Mouse (Mus musculus) ovary, adult 18-20 months (tissue): ENCODE data around the gene Esyt2.

ENCODE experiments used
- DNase-seq: peaks from one replicate; pipeline ENCODE4 v3.0.0; 2022; ENCODE audit warnings: low spot score, mixed read lengths

Gene Esyt2

DNA sequence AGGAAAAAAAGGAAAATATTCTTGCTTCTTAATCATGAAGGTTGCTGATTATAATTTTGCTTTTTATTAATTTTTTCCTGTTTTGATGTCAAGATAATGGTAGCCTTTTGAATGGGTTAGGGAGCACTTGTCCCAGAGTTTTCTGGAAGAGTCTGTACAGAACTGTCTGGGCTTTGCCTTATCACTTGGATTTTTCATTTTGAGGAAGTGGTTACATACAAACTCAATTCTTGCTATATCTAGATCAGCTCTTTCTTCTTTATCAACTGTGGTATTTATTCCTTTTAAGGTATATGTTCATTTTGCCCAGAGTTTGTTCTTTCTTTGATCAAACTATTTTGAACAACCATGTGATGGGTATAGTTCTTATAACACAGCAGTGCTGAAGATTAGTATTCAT is 81.1 kb downstream of the Esyt2 start:
- no peak for DNase-seq

DNA sequence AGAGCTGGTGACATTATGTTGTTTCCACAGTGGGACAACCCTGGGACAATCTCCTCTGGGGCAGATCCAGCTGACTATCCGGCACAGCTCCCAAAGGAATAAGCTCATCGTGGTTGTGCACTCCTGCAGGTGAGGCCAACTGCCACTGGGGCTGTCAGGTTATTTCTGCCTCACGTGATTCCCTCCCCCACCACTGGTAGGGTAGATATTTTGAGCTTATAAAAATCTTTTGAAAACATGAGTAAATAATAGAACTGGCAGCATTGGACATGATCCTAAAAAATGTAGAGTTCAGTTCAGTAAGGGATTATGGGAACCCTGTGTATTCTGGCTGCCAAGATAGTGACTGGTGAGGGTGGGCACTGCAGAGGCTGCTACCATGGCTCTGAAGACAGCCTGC is 85.9 kb downstream of the Esyt2 start:
- DNase-seq: no peak

DNA sequence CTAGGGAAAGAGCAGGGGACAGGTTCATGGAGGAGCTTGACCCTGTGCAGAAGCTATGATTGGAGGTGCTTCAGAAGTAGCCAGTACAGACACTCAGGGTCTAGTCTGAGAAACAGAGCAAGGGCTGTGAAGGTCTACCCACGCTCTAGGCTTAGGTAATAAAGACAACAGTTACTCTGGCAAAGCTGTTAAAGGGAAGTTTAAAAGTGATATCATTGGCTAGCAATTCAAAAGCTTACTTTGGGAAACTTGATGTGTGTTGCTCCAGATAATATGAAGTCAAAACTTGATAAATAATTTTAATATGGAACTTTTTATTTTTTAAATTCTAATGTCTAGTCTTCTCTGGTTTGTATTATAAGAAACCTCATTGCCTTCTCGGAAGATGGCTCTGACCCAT is 86.3 kb downstream of the Esyt2 start:
- no peak for DNase-seq

DNA sequence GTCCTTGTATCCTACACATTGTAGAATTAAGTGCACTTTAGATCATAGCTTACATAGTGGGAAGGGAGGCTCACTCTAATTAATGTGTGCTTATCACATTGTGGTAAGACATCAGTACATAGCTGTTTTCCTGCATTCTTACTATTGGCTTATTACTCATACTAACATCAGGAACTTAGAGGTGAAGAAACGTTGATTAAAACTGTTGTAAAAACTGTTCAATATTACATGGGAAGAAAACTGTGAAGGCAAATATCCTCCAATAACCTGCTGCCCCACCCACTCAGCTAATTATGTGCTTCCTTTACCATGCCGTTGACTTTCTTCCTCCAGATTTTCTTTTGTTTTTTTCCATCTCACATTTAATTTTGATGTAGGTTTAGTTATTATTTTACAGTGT is 87.9 kb downstream of the Esyt2 start:
- no peak for DNase-seq

DNA sequence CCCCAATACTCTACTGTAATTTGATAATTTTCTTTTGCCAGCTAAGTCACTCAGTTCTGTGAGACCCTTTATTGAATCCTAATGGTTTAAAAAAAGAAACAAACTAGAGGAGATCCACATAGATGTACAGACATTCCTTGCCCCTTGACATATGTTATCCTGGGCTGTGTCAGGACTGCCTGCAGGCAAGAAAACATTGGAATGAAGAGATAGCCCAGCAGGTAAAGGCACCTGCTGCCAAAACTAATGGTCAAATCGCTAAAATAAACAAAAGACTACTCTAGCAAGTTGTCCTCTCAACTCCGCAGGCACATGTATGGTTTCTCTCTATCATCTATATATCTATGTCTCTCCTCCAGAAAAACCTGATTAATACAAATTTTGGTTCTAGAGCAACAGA is 102.1 kb downstream of the Esyt2 start:
- DNase-seq: no peak

DNA sequence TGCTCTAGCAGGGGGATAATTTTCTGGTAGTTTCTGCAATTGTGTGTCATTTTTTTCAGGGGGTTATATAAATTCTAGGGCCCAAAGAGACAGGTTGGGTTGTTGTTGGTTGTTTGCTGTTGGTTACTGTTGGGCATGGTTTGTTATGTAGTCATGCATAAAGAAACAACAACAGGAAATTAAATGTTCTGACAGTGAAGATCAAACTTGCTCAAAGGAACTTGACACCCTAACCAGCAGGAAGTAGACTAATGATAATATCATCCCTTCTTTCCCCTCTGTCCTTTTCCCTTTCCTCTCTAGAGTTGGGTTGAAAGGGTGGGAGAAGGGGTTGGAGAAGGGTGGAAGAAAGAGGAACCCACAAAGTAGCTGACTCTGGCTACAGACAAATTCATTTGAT is 103.0 kb downstream of the Esyt2 start:
- DNase-seq: no peak

DNA sequence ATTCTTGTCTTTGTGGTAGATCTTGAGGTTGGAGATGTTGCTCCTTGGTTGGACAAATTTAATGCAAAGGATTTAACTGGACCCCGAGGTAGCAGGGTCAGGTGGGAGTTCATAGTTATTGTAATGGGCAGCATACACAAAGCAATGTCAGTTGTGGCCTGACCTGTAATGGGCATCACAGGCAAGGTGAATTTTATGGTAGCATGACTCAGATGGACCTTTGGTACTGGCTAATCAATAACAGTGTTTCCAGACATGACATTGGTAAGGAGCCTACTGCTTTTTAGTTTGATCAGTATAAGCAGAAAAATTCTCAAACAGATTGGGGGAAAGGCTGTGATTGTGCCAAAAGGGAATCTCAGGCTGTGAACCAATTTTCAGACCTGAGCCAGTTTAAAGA is 105.8 kb downstream of the Esyt2 start:
- DNase-seq: no peak

DNA sequence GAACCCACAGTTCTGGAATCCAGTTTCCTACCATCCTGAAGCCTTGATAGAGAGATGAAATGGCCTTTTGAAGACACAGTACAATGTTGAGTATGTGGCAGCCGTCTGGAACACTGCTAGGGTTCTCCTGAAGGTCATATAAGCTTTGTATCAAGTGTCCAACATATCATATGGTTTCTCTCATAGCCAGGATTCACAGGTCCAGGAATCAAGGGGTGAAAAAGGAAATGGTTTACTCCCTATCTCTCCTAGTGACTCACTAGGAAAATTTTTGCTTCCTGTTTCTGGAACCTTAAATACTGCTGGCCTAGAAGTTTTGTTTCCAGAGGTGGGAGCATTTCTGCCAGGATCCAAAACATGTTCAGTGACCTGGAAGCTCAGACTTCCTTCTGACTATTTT is 108.9 kb downstream of the Esyt2 start:
- no peak for DNase-seq

DNA sequence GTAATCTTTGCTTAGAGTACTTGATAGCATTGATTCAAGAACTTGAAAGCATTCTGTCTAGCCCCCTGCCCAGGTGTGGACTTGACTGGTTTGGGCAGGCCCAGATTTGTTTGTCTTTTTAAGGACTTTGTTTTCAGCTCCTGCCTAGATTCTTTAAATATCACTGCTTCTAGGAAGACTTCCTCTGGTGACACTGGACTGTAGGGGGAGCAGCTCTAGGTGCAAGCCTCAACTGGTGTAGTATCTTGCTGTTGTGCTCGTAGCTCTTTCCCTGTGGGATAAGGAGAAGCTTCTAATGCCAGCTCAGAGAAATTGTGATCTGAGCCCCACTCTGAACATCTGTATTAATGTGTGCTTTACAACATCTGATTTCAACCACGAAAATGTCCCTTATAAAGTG is 113.3 kb downstream of the Esyt2 start:
- no peak for DNase-seq

DNA sequence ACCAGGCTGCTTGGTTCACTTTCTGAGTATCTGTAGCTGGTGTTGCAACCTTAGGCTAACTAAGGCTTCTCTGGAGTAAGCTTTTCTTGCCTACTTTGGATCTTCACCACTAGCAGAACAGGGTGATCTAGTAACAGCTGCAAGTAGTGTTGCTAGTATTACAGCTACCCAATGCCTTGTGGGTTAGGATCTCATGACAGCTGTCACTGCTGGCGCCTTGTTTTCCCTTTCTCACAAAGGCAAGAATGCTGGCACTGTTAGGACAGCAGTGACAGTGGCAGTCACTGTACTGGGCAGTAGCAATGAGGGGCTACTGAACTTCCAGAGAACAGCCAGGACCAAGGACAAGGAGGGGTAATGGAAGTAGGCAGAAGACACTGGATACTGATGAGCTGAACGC is 114.3 kb downstream of the Esyt2 start:
- DNase-seq: no peak

DNA sequence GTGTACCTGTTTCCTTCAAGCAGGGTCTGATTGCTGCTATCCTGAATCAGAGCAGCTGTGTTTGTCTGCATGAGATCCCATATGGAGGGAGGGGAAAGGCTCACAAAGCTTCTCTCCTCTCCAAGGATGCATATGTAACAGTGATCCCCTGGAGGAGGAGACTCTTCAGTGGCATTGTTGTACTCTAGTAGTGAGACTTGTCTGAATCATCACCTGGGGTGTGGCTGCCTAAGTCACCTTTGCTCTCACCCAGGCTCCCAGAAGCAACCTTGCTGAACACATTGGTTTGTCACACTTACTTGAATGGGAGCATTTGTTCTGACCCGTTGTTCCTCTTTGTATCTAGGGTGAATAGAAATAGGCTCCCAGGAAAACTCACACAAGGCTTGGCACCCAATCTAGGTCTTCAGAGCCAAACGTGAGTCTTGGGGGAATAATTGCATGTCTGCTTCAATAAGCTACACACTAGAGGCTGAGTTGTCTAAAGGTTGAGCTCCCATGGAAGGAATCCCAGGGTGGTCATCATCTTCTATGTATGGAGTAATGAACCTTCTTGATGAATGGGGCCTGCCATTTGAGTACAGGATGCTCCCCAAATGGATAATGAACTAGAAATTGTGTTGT is 115.2 kb downstream of the Esyt2 start:
- DNase-seq: no peak

DNA sequence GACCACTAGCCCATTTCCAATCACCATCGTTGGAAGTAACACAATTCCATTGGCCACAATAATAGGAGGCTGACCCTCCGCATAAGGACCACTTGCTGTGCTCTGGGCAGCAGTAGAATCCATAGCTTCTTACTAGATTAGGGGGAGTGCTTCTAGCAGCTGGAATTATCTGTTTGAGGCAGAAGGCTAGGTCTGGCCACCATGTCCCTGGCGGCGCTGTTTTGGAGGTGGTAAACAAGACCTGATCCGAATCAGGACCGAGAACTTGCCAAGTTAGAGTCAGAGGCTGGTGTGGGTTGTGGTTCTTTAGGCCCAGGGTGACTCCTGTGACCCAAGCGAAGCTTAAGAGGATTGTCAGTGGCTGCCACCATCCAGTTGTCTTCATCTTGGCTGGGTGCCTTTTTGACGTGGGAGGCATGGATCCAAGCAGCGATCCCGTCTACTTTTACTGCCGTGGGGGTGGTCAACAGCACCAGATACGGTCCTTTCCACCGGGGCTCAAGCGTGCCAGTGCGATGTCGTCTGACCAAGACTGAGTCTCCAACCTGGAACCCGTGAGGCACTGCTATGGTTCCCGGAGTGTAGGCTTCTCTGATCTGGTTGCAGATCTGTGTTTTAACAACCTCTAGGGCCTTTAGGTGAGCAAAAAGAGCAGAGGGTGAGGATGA is 123.2 kb downstream of the Esyt2 start:
- DNase-seq: no peak

DNA sequence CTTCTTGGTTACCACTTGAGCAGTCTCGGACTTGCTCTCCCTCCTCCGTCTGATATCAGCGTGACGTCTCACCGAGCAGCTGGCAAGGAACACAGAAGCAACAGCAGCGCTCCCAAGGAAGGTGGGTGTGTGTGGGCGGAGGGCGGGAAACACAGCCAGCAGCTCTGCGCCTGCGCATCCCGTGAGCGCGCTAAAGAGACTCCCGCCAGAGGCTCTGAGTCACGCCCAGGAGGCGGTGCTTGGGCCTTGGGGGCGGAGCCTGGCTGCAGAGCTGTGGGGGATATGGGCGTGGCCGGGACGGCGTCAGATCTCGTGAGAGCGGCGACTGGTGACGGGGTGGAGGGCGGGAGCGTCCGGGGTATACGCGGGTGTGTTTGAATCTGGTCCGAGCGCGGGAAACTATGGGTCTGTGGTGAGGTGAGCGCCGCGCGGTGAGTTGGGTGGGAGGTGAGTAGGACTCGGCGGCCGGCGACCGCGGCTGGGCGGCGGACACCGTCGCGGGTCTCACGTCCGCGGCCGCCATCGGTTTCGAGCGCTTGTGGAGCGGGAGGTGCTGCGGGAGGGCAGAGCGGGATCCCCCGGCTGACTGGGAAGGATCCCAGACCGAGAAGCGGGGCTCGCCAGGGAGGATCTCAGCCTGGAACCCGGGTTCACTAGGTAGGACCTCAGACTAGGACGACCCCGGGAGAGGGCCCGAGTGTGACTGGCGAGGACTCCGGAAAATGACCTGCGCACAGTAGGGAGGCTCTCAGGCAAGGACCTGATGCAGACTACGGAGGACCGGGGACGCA is 124.2 kb downstream of the Esyt2 start, which contains the start of gene Ncapg2:
Gene Ncapg2 (plus strand): TSS at position 358 of the 791 bp plus-strand sequence.
- DNase-seq: peak; percentile 96

DNA sequence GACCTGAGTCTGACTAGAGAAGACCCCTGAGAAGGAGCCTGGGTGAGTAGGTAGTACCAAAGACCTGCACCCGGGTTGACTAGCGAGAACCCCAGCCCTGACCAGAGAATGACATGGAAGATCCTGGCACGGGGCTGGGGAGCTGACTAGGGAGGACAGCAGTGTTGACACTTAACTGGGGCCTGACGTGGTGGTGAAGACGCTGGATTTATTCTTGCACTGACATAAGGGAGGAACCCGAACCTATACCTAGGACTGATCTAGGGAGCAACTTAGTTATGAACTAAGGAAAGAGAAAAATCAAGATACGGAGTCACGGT is 124.8 kb downstream of the Esyt2 start:
- DNase-seq: no peak

DNA sequence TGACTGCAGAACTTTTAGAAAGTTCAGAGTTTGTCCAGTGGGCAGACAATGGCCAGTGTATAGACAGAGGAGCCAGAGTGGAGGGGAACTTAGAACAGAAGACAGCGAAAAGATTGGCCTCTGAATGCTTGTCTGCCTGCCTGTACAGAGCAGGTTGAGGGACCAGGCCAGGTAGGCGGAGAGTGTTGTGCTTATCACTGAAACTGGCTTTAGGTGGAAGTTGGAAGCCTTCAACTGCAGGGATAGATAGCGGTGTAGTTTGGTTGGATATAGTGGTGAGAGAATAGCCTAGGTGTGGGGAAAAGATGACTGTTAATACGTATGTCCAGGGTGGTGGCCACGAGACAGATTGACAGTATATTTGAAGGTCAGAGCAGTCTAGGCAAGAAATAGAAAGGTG is 126.9 kb downstream of the Esyt2 start:
- DNase-seq: no peak

DNA sequence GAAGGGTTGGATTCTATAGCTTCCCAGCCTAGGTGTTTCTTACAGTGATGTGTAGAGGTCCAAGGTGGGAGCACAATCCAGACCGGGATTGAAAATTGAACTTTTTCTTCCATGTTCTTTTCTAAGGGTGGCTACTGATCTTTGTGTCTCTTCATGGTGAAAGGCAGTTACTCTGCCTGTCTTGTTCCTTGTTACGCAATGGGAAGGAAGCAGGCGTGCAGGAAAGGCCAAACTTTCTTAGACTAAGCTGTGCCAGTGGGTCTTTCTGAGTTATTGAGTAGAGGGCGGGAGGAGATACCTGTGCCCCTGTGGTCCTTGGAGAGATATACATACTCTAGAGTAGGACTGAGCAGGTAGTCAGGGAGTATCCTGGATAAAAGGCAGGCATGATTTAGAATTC is 133.9 kb downstream of the Esyt2 start:
- no peak for DNase-seq

DNA sequence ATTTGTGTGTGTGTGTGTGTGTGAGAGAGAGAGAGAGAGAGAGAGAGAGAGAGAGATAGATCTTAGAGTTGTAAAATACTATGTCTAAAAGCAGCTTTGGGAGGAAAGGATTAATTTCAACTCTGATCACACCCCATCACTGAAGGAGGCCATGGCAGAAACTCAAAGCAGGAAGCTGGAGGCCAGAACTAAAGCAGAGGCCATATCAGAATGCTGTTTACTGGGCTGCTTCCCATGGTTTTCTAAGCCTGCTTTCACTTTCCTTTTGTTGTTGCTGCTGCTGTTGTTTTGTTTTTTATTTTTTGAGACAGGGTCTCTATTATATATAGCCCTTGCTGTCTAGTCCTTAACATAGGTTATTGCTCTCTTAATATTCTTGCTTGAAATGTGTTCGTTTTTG is 135.5 kb downstream of the Esyt2 start:
- DNase-seq: no peak

DNA sequence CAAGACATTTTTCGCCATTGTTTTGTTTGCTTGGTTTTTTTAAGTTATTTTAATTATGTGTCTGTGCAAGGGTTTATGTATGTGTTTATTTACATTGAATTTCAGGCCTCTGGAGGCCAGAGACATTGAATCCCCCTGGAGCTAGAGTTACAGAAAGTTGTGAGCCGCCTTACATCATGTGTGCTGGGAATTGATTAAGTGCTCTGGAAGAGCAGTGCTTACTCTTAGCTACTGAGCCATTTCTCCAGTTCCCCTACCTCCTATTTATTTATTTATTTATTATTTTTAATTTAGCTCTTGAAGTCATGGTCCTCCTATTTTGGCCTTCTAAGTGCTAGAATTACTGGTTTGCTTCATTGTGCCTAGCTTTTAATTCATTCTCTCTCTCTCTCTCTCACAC is 140.7 kb downstream of the Esyt2 start:
- no peak for DNase-seq

DNA sequence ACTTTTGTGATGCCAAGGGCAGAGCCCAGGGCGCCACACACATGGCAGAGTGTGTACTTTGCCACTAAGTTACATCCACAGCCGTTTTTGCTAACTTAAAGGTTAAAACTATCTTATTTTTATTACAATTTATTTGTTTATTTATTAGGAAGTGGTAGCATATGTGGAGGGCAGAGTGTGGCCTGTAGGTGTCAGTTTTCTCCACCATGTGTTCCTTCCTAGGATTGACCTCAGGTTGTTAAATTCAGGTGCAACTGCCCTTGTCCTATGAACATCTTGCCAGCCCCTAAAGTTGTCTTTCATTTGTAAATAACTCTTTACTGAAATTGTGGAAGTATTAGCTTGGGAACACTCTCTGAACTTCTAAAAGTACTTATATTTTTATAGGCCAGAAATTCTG is 144.4 kb downstream of the Esyt2 start:
- DNase-seq: no peak

DNA sequence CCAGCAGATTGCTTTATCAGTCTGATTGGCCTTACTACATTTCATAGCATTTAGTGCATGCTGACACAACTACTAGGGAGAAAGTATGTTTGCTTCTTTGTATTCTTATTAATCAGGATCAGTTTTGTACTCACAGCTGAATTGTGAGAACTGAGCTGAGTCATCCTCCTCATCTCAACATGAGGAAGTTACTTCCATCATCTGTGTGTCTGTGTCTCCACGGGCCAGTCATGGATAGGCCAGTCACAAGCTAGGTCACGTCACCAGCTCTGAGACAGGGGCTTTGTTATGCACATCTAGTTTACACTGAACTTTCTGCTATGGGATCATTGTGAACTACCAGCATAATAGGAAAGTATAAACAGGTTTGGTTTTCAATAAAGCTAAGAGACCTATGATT is 152.7 kb downstream of the Esyt2 start:
- no peak for DNase-seq

DNA sequence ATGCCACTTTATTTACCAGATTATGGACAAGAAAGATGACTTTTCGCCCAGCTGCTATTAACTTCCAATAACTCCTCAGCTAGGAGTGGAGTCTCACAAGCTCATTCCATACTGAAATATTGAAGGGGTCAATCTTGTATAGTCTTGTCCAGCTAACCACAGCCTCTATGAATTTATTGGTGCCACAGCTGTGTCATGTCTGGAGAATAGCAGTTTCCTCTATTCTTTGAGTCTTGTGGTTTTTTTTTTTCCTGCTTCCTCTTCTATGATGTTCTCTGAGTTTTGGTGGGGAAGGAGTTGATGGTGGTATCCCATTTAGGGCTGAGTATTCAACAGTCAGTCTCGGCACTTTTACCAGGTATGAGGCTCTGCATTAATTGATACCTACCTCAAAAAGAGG is 154.2 kb downstream of the Esyt2 start:
- no peak for DNase-seq

DNA sequence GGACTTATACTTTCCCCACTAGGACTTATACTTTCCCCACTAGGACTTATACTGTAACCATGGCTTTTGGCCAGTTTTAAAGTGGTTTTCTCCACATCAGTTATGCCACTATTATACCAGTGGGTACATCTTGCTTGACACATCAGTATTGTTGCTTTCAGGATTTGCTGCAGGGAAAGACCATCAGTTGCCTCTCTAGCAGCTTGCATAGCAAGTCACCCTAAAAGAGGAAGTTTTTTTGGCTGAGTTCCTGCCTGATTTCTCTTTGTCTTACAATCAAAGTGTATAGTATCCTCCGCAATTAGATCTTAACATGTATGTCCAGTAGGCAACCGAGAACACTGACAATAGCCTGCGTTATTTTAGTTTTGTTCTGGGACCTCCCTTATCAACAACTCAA is 155.1 kb downstream of the Esyt2 start:
- no peak for DNase-seq

DNA sequence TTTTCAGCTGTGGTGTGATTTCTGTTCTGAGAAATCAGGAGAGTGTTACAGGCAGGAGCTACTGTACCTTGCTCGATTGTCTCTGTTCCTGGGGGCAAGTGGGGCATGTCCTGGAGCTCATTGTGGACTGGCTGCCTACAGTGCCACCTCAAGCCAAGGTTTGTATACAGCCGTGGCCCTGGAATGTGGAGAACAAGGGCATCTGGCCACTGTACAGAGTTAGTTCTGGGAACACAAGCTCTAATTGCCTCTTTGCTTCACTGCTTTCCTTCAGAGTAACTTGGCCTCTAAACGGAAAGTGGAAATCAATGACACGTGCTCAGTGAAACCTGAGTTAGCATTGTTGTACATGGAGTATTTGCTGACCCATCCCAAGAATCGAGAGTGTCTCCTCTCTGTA is 157.6 kb downstream of the Esyt2 start:
- no peak for DNase-seq
